Mouse (Mus musculus): ENCODE results near the gene Zfp280c. TPM values are rescaled to one million over a fixed set of nuclear protein-coding genes. Genes with fewer than 3 reads are reported as not detected.

Gene Zfp280c
- polyA plus RNA-seq, 1 experiment from 2014 or later, result 15.2 TPM

Small RNA genes within 50 kb of the gene (microRNA-seq; reads per million reads assigned to microRNA genes)
- not detected for gene Gm27828

Other genes with a start within 250 kb of the Zfp280c start
- gene Elf4, start 131.4 kb downstream of the Zfp280c start, polyA plus RNA-seq (2015; fragmentation: Nextera tagmentation; extraction: Ambion mirVana), result 4.5 and 5.2 TPM in 2 replicates
- gene Aifm1, start 80.9 kb downstream of the Zfp280c start, polyA plus RNA-seq (2015; fragmentation: Nextera tagmentation; extraction: Ambion mirVana), result 70.3 and 70.9 TPM in 2 replicates
- gene Rab33a, start 75.2 kb downstream of the Zfp280c start, polyA plus RNA-seq (2015; fragmentation: Nextera tagmentation; extraction: Ambion mirVana), result 6.2 and 6.7 TPM in 2 replicates
- 15.3 and 19.7 TPM in 2 replicates for gene Slc25a14, start 28.9 kb upstream of the Zfp280c start, polyA plus RNA-seq (2015; fragmentation: Nextera tagmentation; extraction: Ambion mirVana)
- gene Gpr119, start 80.0 kb upstream of the Zfp280c start, polyA plus RNA-seq (2015; fragmentation: Nextera tagmentation; extraction: Ambion mirVana), result not detected in 2 replicates
- gene Rbmx2, start 100.5 kb upstream of the Zfp280c start, polyA plus RNA-seq (2015; fragmentation: Nextera tagmentation; extraction: Ambion mirVana), result 21.5 and 27.6 TPM in 2 replicates